Mouse (Mus musculus) frontal cortex, postnatal 25 days (tissue): ENCODE measurements around the gene Kazn.
A peak's percentile ranks its signal among the peaks of the same experiment; 100 is the strongest.

Experiments
- DNase-seq, 2 experiments: peaks; one replicate each; pipeline ENCODE4 v3.0.0; 2022; ENCODE audit warnings: low spot score in 2 of 2

Kazn gene

GRCm38 (mm10) chr4:142193151-142193578 is 46.0 kb downstream of the Kazn start:
- no peak for DNase-seq

- DNase-seq = no peak
Observed at GRCm38 (mm10) chr4:142189960-142190359, 49.2 kb downstream of the Kazn start.

- no peak for DNase-seq
Observed at GRCm38 (mm10) chr4:142188501-142188900, 50.7 kb downstream of the Kazn start.

GRCm38 (mm10) chr4:142186155-142186554 is 53.0 kb downstream of the Kazn start:
- DNase-seq = no peak

- DNase-seq = no peak
Observed at GRCm38 (mm10) chr4:142185533-142185900, 53.7 kb downstream of the Kazn start.

- DNase-seq = no peak
Observed at GRCm38 (mm10) chr4:142184852-142185532, 54.2 kb downstream of the Kazn start.

GRCm38 (mm10) chr4:142183591-142183990 is 55.6 kb downstream of the Kazn start:
- no peak for DNase-seq

GRCm38 (mm10) chr4:142183015-142183414 is 56.2 kb downstream of the Kazn start:
- no peak for DNase-seq

GRCm38 (mm10) chr4:142181646-142182045 is 57.6 kb downstream of the Kazn start:
- DNase-seq = no peak

GRCm38 (mm10) chr4:142180874-142181273 is 58.3 kb downstream of the Kazn start:
- DNase-seq = no peak

GRCm38 (mm10) chr4:142180289-142180688 is 58.9 kb downstream of the Kazn start:
- DNase-seq = peak in 1 of 2 experiments; percentile 44

- no peak for DNase-seq
Observed at GRCm38 (mm10) chr4:142179531-142179930, 59.7 kb downstream of the Kazn start.

- DNase-seq = no peak
Observed at GRCm38 (mm10) chr4:142176732-142177131, 62.5 kb downstream of the Kazn start.

GRCm38 (mm10) chr4:142173981-142174485 is 65.2 kb downstream of the Kazn start:
- DNase-seq = no peak

GRCm38 (mm10) chr4:142172942-142173341 is 66.3 kb downstream of the Kazn start:
- no peak for DNase-seq

- no peak for DNase-seq
Observed at GRCm38 (mm10) chr4:142171788-142172497, 67.3 kb downstream of the Kazn start.

GRCm38 (mm10) chr4:142170882-142171768 is 68.1 kb downstream of the Kazn start:
- no peak for DNase-seq

GRCm38 (mm10) chr4:142169636-142170035 is 69.6 kb downstream of the Kazn start:
- no peak for DNase-seq

GRCm38 (mm10) chr4:142168352-142168751 is 70.8 kb downstream of the Kazn start:
- no peak for DNase-seq

GRCm38 (mm10) chr4:142165835-142166701 is 73.1 kb downstream of the Kazn start:
- no peak for DNase-seq

- no peak for DNase-seq
Observed at GRCm38 (mm10) chr4:142165363-142165762, 73.8 kb downstream of the Kazn start.
